Mouse (Mus musculus) B cell, adult 67 days (primary cell): ENCODE results near the gene Pet2. TPM values are rescaled to one million over a fixed set of nuclear protein-coding genes. Genes with fewer than 3 reads are reported as not detected.

Experiments
- total RNA-seq, 2 experiments: library from RNA; stranded (reverse); gene quantifications; 4 replicates each; pipeline ENCODE4 v1.2.4; 2023

Pet2 gene
- total RNA-seq: not detected

GRCm38 (mm10) chrX:89409589-89409988, at the start of gene Pet2:
Gene Pet2, minus strand, starts transcription at chrX:89409689.

